Mouse (Mus musculus): ENCODE data around the gene Zfp46. TPM values are rescaled to one million over a fixed set of nuclear protein-coding genes. Genes with fewer than 3 reads are reported as not detected.

Gene Zfp46
- polyA plus RNA-seq, 1 experiment = 8.4 TPM

DNA sequence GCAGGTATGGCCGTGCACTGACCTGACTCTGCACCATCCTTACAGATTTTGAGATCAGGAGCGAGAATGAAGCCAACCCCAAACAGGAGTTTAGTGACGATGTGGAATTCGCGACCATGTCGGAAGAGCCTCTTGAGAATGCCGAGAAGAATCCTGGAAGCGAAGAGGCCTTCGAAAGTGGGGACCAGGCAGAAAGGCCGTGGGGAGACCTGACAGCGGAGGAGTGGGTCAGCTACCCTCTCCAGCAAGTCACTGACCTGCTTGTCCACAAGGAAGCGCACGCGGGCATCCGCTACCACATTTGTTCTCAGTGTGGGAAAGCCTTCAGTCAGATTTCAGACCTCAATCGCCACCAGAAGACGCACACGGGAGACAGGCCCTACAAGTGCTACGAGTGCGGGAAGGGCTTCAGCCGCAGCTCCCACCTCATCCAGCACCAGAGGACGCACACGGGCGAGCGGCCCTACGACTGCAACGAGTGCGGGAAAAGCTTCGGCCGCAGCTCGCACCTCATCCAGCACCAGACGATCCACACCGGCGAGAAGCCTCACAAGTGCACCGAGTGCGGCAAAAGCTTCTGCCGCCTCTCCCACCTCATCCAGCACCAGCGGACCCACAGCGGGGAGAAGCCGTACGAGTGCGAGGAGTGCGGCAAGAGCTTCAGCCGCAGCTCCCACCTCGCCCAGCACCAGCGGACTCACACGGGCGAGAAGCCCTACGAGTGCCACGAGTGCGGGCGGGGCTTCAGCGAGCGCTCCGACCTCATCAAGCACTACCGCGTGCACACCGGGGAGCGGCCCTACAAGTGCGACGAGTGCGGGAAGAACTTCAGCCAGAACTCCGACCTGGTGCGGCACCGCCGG lies 5.7 kb downstream of the Zfp46 start:
- H3K36me3 ChIP-seq (ENCODE audit: control insufficient read depth, insufficient read depth, low read length) = peaks cover 28% of the 10 kb centered on the region
- no peak for DNase-seq (ENCODE audit: low read depth in 1 of 2, low spot score in 2 of 2)
- H3K4me1 ChIP-seq (ENCODE audit: control insufficient read depth, insufficient read depth, insufficient read length) = peaks cover 4% of the 10 kb centered on the region; the same call in 1 of the 2 replicates
- TF ChIP-seq POLR2A (IDR thresholded peaks at IDR 0.05; ENCODE audit: low read depth, low read length) (no peak), CTCF (IDR thresholded peaks at IDR 0.05; ENCODE audit: extremely low read depth, insufficient read depth, insufficient read length, insufficient replicate concordance) (no peak)
- H3K4me3 ChIP-seq (ENCODE audit: extremely low read depth, insufficient read depth, insufficient read length) = no peak overlapping the region
- no peaks in the 10 kb centered on the region for H3K27me3 ChIP-seq (ENCODE audit: control insufficient read depth, insufficient read depth, low read length)
- no peak overlapping the region for H3K27ac ChIP-seq (ENCODE audit: insufficient read depth, low read length)
- WGBS = 94% methylated on average over 66 of the region's 66 CpGs

DNA sequence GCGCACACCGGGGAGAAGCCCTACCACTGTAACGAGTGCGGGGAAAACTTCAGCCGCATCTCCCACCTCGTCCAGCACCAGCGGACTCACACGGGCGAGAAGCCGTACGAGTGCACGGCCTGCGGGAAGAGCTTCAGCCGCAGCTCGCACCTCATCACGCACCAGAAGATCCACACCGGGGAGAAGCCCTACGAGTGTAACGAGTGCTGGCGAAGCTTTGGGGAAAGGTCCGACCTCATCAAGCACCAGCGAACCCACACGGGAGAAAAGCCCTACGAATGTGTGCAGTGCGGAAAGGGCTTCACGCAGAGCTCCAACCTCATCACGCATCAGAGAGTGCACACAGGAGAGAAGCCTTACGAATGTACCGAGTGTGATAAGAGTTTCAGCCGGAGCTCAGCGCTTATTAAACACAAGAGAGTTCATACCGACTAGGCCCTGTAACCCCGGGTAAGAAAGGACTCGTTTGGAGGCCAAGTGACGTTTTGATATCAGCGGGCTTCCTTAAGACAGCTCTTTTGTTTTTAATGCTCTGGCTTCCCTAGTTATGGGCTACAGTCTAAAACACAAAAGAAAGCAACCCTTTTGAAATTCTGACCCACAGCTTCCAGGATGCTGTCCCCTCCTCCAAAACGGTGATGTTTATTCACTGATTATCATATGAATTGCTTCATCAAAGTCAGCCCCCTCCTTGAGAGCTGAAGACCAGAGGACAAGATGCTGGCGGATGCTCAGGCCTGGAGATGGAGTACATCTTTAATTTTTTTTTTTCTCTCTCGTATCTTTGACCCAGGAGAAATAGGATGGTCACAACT lies 6.5 kb downstream of the Zfp46 start:
- Histone ChIP-seq H3K27me3 (ENCODE audit: control insufficient read depth, insufficient read depth, low read length) (no peaks in the 10 kb centered on the region), H3K4me1 (ENCODE audit: control insufficient read depth, insufficient read depth, insufficient read length) (peaks cover 4% of the 10 kb centered on the region; the same call in 1 of the 2 replicates), H3K27ac (ENCODE audit: insufficient read depth, low read length) (no peak overlapping the region), H3K4me3 (ENCODE audit: extremely low read depth, insufficient read depth, insufficient read length) (no peak overlapping the region), H3K36me3 (ENCODE audit: control insufficient read depth, insufficient read depth, low read length) (peaks cover 28% of the 10 kb centered on the region)
- DNase-seq (ENCODE audit: low read depth in 1 of 2, low spot score in 2 of 2) = no peak
- WGBS = 95% methylated on average over 39 of the region's 39 CpGs
- no peak for TF ChIP-seq CTCF (IDR thresholded peaks at IDR 0.05; ENCODE audit: extremely low read depth, insufficient read depth, insufficient read length, insufficient replicate concordance)
- TF ChIP-seq POLR2A (IDR thresholded peaks at IDR 0.05; ENCODE audit: low read depth, low read length) = no peak

DNA sequence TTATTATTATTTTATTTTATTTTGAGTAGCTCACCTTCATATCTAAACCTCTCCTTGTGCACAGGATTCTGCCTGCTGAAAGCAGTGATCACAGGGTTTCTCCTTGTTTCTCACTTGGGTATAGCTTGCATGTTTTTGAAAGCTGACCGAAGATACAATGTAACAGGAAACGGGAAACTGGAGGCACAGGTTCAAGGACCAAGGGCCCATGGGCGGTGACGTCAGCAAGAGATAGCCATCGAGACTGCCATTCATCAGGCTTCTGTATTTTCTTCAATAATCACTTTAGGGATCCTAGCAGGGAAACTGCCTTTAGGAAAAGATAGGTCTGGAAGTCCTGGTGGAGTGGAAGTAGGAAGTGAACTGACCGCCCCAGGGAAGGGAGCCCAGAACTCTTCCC lies 7.2 kb downstream of the Zfp46 start:
- H3K36me3 ChIP-seq (ENCODE audit: control insufficient read depth, insufficient read depth, low read length) = peaks cover 28% of the 10 kb centered on the region

DNA sequence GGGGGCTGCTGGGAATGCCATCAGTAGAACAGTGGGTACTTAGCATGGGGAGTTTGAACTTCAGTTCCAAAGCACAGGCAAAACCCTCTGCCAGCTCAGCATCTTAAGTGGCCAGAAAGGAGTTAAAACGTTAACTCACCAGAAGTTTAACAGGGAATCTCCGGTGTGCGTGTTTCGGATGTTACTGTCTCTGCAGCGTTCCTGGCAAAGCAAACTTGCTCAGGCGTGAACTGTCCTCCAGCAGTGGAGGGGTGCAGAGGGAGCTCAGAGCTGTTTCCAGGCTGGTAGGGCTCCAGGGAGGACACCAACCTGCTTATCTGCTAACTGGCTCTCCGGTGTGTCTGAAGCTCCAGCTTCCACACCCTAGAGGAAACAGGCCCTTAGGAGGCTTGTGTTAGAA lies 11.5 kb downstream of the Zfp46 start:
- no peak for TF ChIP-seq CTCF (IDR thresholded peaks at IDR 0.05; ENCODE audit: extremely low read depth, insufficient read depth, insufficient read length, insufficient replicate concordance)
- no peak overlapping the region for H3K27ac ChIP-seq (ENCODE audit: insufficient read depth, low read length)

More for the DNA sequence above, 7.2 kb downstream of the Zfp46 start:
- peaks cover 1% of the 10 kb centered on the region; the same call in 1 of the 2 replicates for H3K4me1 ChIP-seq (ENCODE audit: control insufficient read depth, insufficient read depth, insufficient read length)
- no peak for DNase-seq (ENCODE audit: low read depth in 1 of 2, low spot score in 2 of 2)
- no peaks in the 10 kb centered on the region for H3K27me3 ChIP-seq (ENCODE audit: control insufficient read depth, insufficient read depth, low read length)
- H3K4me3 ChIP-seq (ENCODE audit: extremely low read depth, insufficient read depth, insufficient read length) = no peak overlapping the region
- no peak for TF ChIP-seq CTCF (IDR thresholded peaks at IDR 0.05; ENCODE audit: extremely low read depth, insufficient read depth, insufficient read length, insufficient replicate concordance)
- TF ChIP-seq POLR2A (IDR thresholded peaks at IDR 0.05; ENCODE audit: low read depth, low read length) = no peak
- no peak overlapping the region for H3K27ac ChIP-seq (ENCODE audit: insufficient read depth, low read length)
- 94% methylated on average over 6 of the region's 6 CpGs for WGBS

GRCm38 (mm10) chr4:136302462-136302861 lies 18.0 kb downstream of the Zfp46 start:
- WGBS = 84% methylated on average over 4 of the region's 4 CpGs
- Histone ChIP-seq H3K4me3 (ENCODE audit: extremely low read depth, insufficient read depth, insufficient read length) (no peak overlapping the region), H3K27me3 (ENCODE audit: control insufficient read depth, insufficient read depth, low read length) (no peaks in the 10 kb centered on the region), H3K4me1 (ENCODE audit: control insufficient read depth, insufficient read depth, insufficient read length) (no peaks in the 10 kb centered on the region), H3K27ac (ENCODE audit: insufficient read depth, low read length) (no peak overlapping the region), H3K36me3 (ENCODE audit: control insufficient read depth, insufficient read depth, low read length) (no peaks in the 10 kb centered on the region)
- DNase-seq (ENCODE audit: low read depth in 1 of 2, low spot score in 2 of 2) = no peak
- TF ChIP-seq POLR2A (IDR thresholded peaks at IDR 0.05; ENCODE audit: low read depth, low read length) (no peak), CTCF (IDR thresholded peaks at IDR 0.05; ENCODE audit: extremely low read depth, insufficient read depth, insufficient read length, insufficient replicate concordance) (no peak)

More for the DNA sequence above, 11.5 kb downstream of the Zfp46 start:
- Histone ChIP-seq H3K27me3 (ENCODE audit: control insufficient read depth, insufficient read depth, low read length) (no peaks in the 10 kb centered on the region), H3K4me3 (ENCODE audit: extremely low read depth, insufficient read depth, insufficient read length) (no peak overlapping the region), H3K36me3 (ENCODE audit: control insufficient read depth, insufficient read depth, low read length) (peaks cover 11% of the 10 kb centered on the region), H3K4me1 (ENCODE audit: control insufficient read depth, insufficient read depth, insufficient read length) (no peaks in the 10 kb centered on the region)
- 95% methylated on average over 7 of the region's 7 CpGs for WGBS
- DNase-seq (ENCODE audit: low read depth in 1 of 2, low spot score in 2 of 2) = no peak

DNA sequence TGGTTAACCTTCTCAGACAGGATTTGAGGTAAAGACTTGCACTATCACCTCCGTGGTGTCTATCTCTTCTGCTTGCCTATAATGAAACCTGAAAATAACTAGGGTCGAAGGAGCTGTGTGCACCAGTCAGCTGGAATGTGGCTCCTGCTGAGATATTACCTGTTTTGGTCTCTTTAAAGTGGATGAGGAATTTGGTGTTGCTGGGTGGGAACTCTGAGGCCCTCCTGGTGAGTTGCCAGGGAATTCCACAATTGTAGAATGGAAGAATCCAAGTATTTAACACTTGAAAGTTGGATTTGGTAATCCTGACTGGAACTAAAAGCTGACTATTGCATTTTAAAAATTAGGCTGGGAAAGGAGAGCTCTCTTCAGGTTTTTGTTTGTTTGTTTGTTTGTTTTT lies 19.7 kb downstream of the Zfp46 start:
- 76% methylated on average over 2 of the region's 2 CpGs for WGBS
- no peak for TF ChIP-seq POLR2A (IDR thresholded peaks at IDR 0.05; ENCODE audit: low read depth, low read length)
- no peak for TF ChIP-seq CTCF (IDR thresholded peaks at IDR 0.05; ENCODE audit: extremely low read depth, insufficient read depth, insufficient read length, insufficient replicate concordance)
- no peak overlapping the region for H3K27ac ChIP-seq (ENCODE audit: insufficient read depth, low read length)
- no peaks in the 10 kb centered on the region for H3K36me3 ChIP-seq (ENCODE audit: control insufficient read depth, insufficient read depth, low read length)
- H3K27me3 ChIP-seq (ENCODE audit: control insufficient read depth, insufficient read depth, low read length) = no peaks in the 10 kb centered on the region
- H3K4me1 ChIP-seq (ENCODE audit: control insufficient read depth, insufficient read depth, insufficient read length) = no peaks in the 10 kb centered on the region
- H3K4me3 ChIP-seq (ENCODE audit: extremely low read depth, insufficient read depth, insufficient read length) = no peak overlapping the region
- no peak for DNase-seq (ENCODE audit: low read depth in 1 of 2, low spot score in 2 of 2)

Data from spleen, adult 2 months (tissue).